20 mouse cellular contexts compared by ENCODE assay signal in the genomic region with DNA sequence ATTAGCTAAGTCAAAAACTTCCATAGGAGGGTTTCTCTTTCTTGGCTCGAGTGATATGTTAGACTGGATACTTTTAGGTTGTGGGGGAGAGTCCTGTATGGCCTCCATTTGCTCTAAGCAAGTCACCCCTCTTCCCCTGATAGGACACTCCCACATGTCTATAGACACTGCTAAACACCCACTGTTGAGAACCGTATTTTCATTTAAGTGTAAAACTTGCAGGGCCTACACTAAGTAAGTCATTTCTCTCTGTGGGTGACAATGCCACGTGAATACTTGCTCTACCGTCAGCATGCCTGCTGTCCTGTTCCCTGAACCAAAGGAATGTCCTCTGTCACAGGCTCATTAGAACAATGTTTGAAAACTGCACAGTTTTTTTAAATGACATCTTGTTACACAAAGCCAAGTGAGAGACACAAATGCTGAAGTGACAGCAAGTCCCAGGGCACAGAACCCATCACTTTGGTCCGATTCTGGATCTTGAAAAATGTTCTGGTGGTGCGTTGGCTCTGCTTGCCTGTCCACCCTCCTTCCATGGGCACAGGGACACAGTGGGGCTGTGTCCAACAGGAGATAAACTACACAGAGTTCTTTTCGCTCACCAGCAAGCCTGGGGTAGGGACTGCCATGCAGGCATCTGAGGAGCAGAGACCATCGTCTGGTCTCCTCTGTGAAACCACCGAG.
DNase-seq lines count a peak whose midpoint lies in the region; ATAC-seq lines count a peak whose summit lies in the region.
"Had no signal": no experiment of that assay in that cellular context is flagged by ENCODE, and none has a peak within 500 bp of the region (broad histone marks: within the 10 kb centered on the region; RNA-seq: fewer than 3 reads in every experiment).

No protein-coding gene starts in this region.

- WGBS in heart, embryonic 10.5 days, result 80% methylated on average over 9 of the region's 9 CpGs

- no peak for ATAC-seq in megakaryocyte-erythroid progenitor cell, adult 5-6 weeks (replicated peaks; ENCODE audit: low FRiP score, low TSS enrichment, poor library complexity, severe bottlenecking)
- ATAC-seq: Patski had no signal

- intact Hi-C loops in heart, postnatal 14 days (cut with DNase I), result no loop called here
- intact Hi-C loops in left cerebral cortex, postnatal 36 days (cut with DNase I), result no loop called here
- intact Hi-C loops in left cerebral cortex, postnatal 10 days (cut with DNase I), result no loop called here
- intact Hi-C loops in gastrocnemius, postnatal 14 days (cut with DNase I; ENCODE audit: low total_unique reads), result no loop called here

- H3K4me1 ChIP-seq in heart, embryonic 10.5 days, result peaks cover 22% of the 10 kb centered on the region; the same call in 1 of the 2 replicates

- no peak overlapping the region for H3K27ac ChIP-seq in heart, embryonic 10.5 days
- H3K27ac ChIP-seq: forebrain, embryonic 13.5 days; hindbrain, embryonic 14.5 days; kidney, postnatal 0 days; liver, embryonic 14.5 days; neural tube, embryonic 15.5 days had no signal

- no peaks in the 10 kb centered on the region for H3K36me3 ChIP-seq in heart, embryonic 10.5 days
- H3K36me3 ChIP-seq: neural tube, embryonic 15.5 days had no signal

- H3K9me3 ChIP-seq in heart, embryonic 10.5 days, result no peaks in the 10 kb centered on the region
- H3K9me3 ChIP-seq: forebrain, embryonic 13.5 days; G1E; neural tube, embryonic 15.5 days had no signal

- peak; percentile 73 for DNase-seq in heart, embryonic 10.5 days (ENCODE audit: low spot score)
- no peak for DNase-seq in heart, postnatal 14 days
- DNase-seq in left cerebral cortex, postnatal 36 days (ENCODE audit: low spot score in 2 of 2), result peak; percentile 8 to 28
- DNase-seq in left cerebral cortex, postnatal 10 days (ENCODE audit: extremely low spot score in 1 of 2, low spot score in 2 of 2), result no peak
- DNase-seq in thymus, postnatal 4 days, result peak; percentile 9
- no peak for DNase-seq in thymus, postnatal 36 days
- no peak for DNase-seq in gastrocnemius, postnatal 14 days
- DNase-seq: adrenal gland, adult 8-10 months; cerebellum, adult 8-10 months; cerebellum, postnatal 36 days; kidney, adult 2 months; lung, embryonic 14.5 days had no signal

- no peaks in the 10 kb centered on the region for H3K27me3 ChIP-seq in heart, embryonic 10.5 days (ENCODE audit: insufficient read depth, poor library complexity, severe bottlenecking)
- H3K27me3 ChIP-seq: forebrain, embryonic 13.5 days; neural tube, embryonic 15.5 days had no signal

- H3K4me3 ChIP-seq in heart, embryonic 10.5 days, result no peak overlapping the region
- H3K4me3 ChIP-seq: forebrain, embryonic 13.5 days; neural tube, embryonic 15.5 days had no signal

Comparison
In these comparisons a context has a peak if more than half of its experiments do, and no peak if none do; other contexts are left out.
1. DNase-seq: peak in heart, embryonic 10.5 days (single experiment), left cerebral cortex, postnatal 36 days (2 of 2) and thymus, postnatal 4 days (single experiment); none in heart, postnatal 14 days (0 of 2), left cerebral cortex, postnatal 10 days (0 of 2), thymus, postnatal 36 days (0 of 2) and gastrocnemius, postnatal 14 days (single experiment).